Mouse (Mus musculus) olfactory bulb, adult 2 months (tissue): ENCODE results near the gene 4930579F01Rik. TPM values are rescaled to one million over a fixed set of nuclear protein-coding genes. Genes with fewer than 3 reads are reported as not detected.

ENCODE experiments used
- H3K27ac ChIP-seq: fragments of 200-500 bp; 2 replicates; pipeline ENCODE4 v1.5.1; 2012; ENCODE audit warnings: low read depth, low read length; ENCODE audit not compliant: insufficient read depth
- H3K4me1 ChIP-seq: fragments of 200-500 bp; 2 replicates; pipeline ENCODE4 v1.6.1; 2012; ENCODE audit warnings: low read length; ENCODE audit not compliant: control insufficient read depth, insufficient read depth
- H3K4me3 ChIP-seq: fragments of 200-500 bp; 2 replicates; pipeline ENCODE4 v1.5.1; 2012; ENCODE audit warnings: mild to moderate bottlenecking, low read depth, low read length, moderate library complexity; ENCODE audit not compliant: insufficient read depth
- CTCF ChIP-seq: fragments of 200-500 bp; IDR thresholded peaks from 2 replicates; pipeline ENCODE4 v1.5.1; 2012; ENCODE audit warnings: low read depth, mild to moderate bottlenecking, low read length, moderate library complexity; ENCODE audit not compliant: insufficient read depth
- POLR2A ChIP-seq: fragments of 200-500 bp; IDR thresholded peaks from 2 replicates; pipeline ENCODE4 v1.6.1; 2012; ENCODE audit warnings: mild to moderate bottlenecking, low read depth, low read length, moderate library complexity; ENCODE audit not compliant: insufficient read depth
- WGBS: fragments of 180-500 bp; shearing (Covaris S2); methylation state at CpG from one replicate; pipeline ENCODE4 v1.1.7; 2018; 5-methylcytosine and 5-hydroxymethylcytosine counted together
- polyA plus RNA-seq: library from polyadenylated mRNA; stranded (reverse); fragments of >200 nt; gene quantifications from 2 replicates; pipeline ENCODE4 v1.2.4, GENCODE M21; 2012; ENCODE audit warnings: low replicate concordance; ENCODE audit not compliant: missing spikeins, insufficient read depth, insufficient read length

The 4930579F01Rik gene
- polyA plus RNA-seq, 1 experiment, result not detected

GRCm38 (mm10) chr3:138231531-138231930, 37.9 kb upstream of the 4930579F01Rik start:
- no peaks in the 10 kb centered on the region for H3K4me1 ChIP-seq
- H3K4me3 ChIP-seq, result no peak overlapping the region
- no peak overlapping the region for H3K27ac ChIP-seq
- TF ChIP-seq POLR2A, result no peak
- TF ChIP-seq CTCF, result no peak
- 84% methylated on average over 2 of the region's 2 CpGs for WGBS

- Histone ChIP-seq H3K4me1 (no peaks in the 10 kb centered on the region), H3K4me3 (no peak overlapping the region), H3K27ac (no peak overlapping the region)
- TF ChIP-seq POLR2A (no peak), CTCF (no peak)
- WGBS, result 92% methylated on average over 3 of the region's 3 CpGs
Measured at GRCm38 (mm10) chr3:138230266-138230665, 36.6 kb upstream of the 4930579F01Rik start.

GRCm38 (mm10) chr3:138229448-138229847, 35.8 kb upstream of the 4930579F01Rik start:
- TF ChIP-seq POLR2A (no peak), CTCF (no peak)
- 93% methylated on average over 1 of the region's 1 CpGs for whole genome bisulfite sequencing
- Histone ChIP-seq H3K27ac (no peak overlapping the region), H3K4me1 (no peaks in the 10 kb centered on the region), H3K4me3 (no peak overlapping the region)

- Histone ChIP-seq H3K4me1 (no peaks in the 10 kb centered on the region), H3K27ac (no peak overlapping the region), H3K4me3 (no peak overlapping the region)
- WGBS, result 94% methylated on average over 8 of the region's 8 CpGs
- TF ChIP-seq CTCF (no peak), POLR2A (no peak)
Measured at GRCm38 (mm10) chr3:138227782-138228181, 34.2 kb upstream of the 4930579F01Rik start.

GRCm38 (mm10) chr3:138227082-138227481, 33.5 kb upstream of the 4930579F01Rik start:
- TF ChIP-seq POLR2A (no peak), CTCF (no peak)
- no peak overlapping the region for H3K27ac ChIP-seq
- H3K4me1 ChIP-seq, result no peaks in the 10 kb centered on the region
- no peak overlapping the region for H3K4me3 ChIP-seq
- 97% methylated on average over 2 of the region's 2 CpGs for WGBS

GRCm38 (mm10) chr3:138226476-138226875, 32.9 kb upstream of the 4930579F01Rik start:
- Histone ChIP-seq H3K4me1 (no peaks in the 10 kb centered on the region), H3K4me3 (no peak overlapping the region), H3K27ac (no peak overlapping the region)
- 95% methylated on average over 6 of the region's 6 CpGs for WGBS
- TF ChIP-seq POLR2A (no peak), CTCF (no peak)

- Histone ChIP-seq H3K4me3 (no peak overlapping the region), H3K4me1 (no peaks in the 10 kb centered on the region), H3K27ac (no peak overlapping the region)
- no peak for TF ChIP-seq POLR2A
- no peak for TF ChIP-seq CTCF
- WGBS, result 58% methylated on average over 7 of the region's 7 CpGs
Measured at GRCm38 (mm10) chr3:138225853-138226252, 32.2 kb upstream of the 4930579F01Rik start.

- TF ChIP-seq CTCF, result no peak
- TF ChIP-seq POLR2A, result no peak
- 80% methylated on average over 7 of the region's 7 CpGs for WGBS
Measured at GRCm38 (mm10) chr3:138225331-138225730, 31.7 kb upstream of the 4930579F01Rik start.

GRCm38 (mm10) chr3:138224363-138224954, 30.8 kb upstream of the 4930579F01Rik start:
- Histone ChIP-seq H3K4me1 (no peaks in the 10 kb centered on the region), H3K27ac (no peak overlapping the region), H3K4me3 (no peak overlapping the region)
- 87% methylated on average over 13 of the region's 13 CpGs for WGBS
- TF ChIP-seq CTCF (no peak), POLR2A (no peak)

More at GRCm38 (mm10) chr3:138225331-138225730, 31.7 kb upstream of the 4930579F01Rik start:
- Histone ChIP-seq H3K4me3 (no peak overlapping the region), H3K27ac (no peak overlapping the region), H3K4me1 (no peaks in the 10 kb centered on the region)
